Mouse (Mus musculus) heart, adult 2 months (tissue): ENCODE measurements around the gene Gtpbp10. TPM values are rescaled to one million over a fixed set of nuclear protein-coding genes. Genes with fewer than 3 reads are reported as not detected.
A peak's percentile ranks its signal among the peaks of the same experiment; 100 is the strongest.

Source experiments
- DNase-seq, 2 experiments: peaks; one replicate each; pipeline ENCODE4 v3.0.0; 2021
- H3K27ac ChIP-seq: fragments of 200-600 bp; 2 replicates; pipeline ENCODE4 v1.8.1; 2022
- H3K27me3 ChIP-seq: fragments of 200-500 bp; 2 replicates; pipeline ENCODE4 v1.6.1; 2012; ENCODE audit warnings: mild to moderate bottlenecking, low read length, inconsistent platforms, mixed read lengths; ENCODE audit not compliant: control insufficient read depth, insufficient read depth
- H3K36me3 ChIP-seq: fragments of 200-500 bp; 2 replicates; pipeline ENCODE4 v1.6.1; 2012; ENCODE audit warnings: low read length, inconsistent platforms; ENCODE audit not compliant: control insufficient read depth, insufficient read depth
- H3K4me1 ChIP-seq: fragments of 200-500 bp; 2 replicates; pipeline ENCODE4 v1.6.1; 2011; ENCODE audit warnings: low read length; ENCODE audit not compliant: control insufficient read depth, insufficient read depth
- H3K4me3 ChIP-seq: fragments of 200-600 bp; 2 replicates; pipeline ENCODE4 v1.8.1; 2022
- H3K79me2 ChIP-seq: fragments of 200-500 bp; replicated peaks from 2 replicates; pipeline ENCODE4 v1.6.1; 2012; ENCODE audit warnings: mild to moderate bottlenecking, inconsistent platforms, low read length, moderate library complexity, mixed read lengths; ENCODE audit not compliant: control insufficient read depth, insufficient read depth
- H3K9ac ChIP-seq: fragments of 200-500 bp; 2 replicates; pipeline ENCODE4 v1.6.1; 2012; ENCODE audit warnings: low read depth, mild to moderate bottlenecking, control low read depth, inconsistent platforms, low read length, mixed read lengths
- CTCF ChIP-seq: fragments of 200-600 bp; IDR thresholded peaks from 2 replicates; pipeline ENCODE4 v1.8.1; 2022; ENCODE audit warnings: antibody characterized with exemption, mild to moderate bottlenecking, moderate library complexity
- EP300 ChIP-seq: fragments of 200-500 bp; IDR thresholded peaks from 2 replicates; pipeline ENCODE4 v1.6.1; 2011; ENCODE audit warnings: low read depth, low read length, control low read depth; ENCODE audit not compliant: insufficient read depth
- POLR2A ChIP-seq: fragments of 200-500 bp; IDR thresholded peaks from 2 replicates; pipeline ENCODE4 v1.6.1; 2011; ENCODE audit warnings: mild to moderate bottlenecking, low read depth, low read length, control low read depth; ENCODE audit not compliant: insufficient read depth
- WGBS: fragments of 180-500 bp; shearing (Covaris S2); methylation state at CpG from one replicate; pipeline ENCODE4 v1.1.7; 2018; 5-methylcytosine and 5-hydroxymethylcytosine counted together
- intact Hi-C: fragments of 180-260 bp; cut with DNase I; formaldehyde crosslinking; loops from one replicate; pipeline ENCODE4 v1.15.1; 2025
- polyA plus RNA-seq: library from polyadenylated mRNA; depleted of rRNA; stranded (reverse); fragments of >200 nt; gene quantifications from 2 replicates; pipeline ENCODE4 v1.2.3, GENCODE M21; 2012; rRNA removed
- total RNA-seq, 2 experiments: library from RNA; stranded (reverse); gene quantifications; 2 replicates each; pipeline ENCODE4 v1.2.3; 2021

The Gtpbp10 gene
- total and polyA plus RNA-seq, 3 experiments: 4.3 to 11.4 (median 9.6) TPM

DNA sequence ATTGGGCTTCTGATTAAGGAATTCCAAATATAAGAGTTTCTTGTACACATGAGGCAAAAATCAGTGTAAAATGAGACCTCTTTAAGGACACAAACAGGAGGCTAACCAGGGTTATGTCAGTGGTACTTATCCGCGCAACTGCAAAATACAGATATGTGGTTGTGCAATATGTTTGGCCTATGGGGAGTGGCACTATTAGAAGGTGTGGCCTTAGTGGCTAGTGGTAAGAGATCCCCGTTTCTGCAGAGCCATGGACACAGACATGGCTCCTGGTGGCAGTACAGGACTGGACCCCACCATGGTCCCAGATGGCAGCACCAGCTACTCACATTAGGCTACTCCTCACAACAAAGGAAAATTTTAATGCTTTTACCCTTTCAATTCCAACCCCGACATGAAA lies 64.3 kb downstream of the Gtpbp10 start:
- Histone ChIP-seq H3K9ac (no peak overlapping the region), H3K79me2 (no peaks in the 10 kb centered on the region), H3K4me1 (no peaks in the 10 kb centered on the region), H3K27ac (no peak overlapping the region), H3K27me3 (no peaks in the 10 kb centered on the region), H3K36me3 (no peaks in the 10 kb centered on the region), H3K4me3 (no peak overlapping the region)
- TF ChIP-seq POLR2A (no peak), EP300 (no peak), CTCF (no peak)
- intact Hi-C loops: no loop called here
- WGBS: 78% methylated on average over 4 of the region's 4 CpGs
- DNase-seq: no peak

DNA sequence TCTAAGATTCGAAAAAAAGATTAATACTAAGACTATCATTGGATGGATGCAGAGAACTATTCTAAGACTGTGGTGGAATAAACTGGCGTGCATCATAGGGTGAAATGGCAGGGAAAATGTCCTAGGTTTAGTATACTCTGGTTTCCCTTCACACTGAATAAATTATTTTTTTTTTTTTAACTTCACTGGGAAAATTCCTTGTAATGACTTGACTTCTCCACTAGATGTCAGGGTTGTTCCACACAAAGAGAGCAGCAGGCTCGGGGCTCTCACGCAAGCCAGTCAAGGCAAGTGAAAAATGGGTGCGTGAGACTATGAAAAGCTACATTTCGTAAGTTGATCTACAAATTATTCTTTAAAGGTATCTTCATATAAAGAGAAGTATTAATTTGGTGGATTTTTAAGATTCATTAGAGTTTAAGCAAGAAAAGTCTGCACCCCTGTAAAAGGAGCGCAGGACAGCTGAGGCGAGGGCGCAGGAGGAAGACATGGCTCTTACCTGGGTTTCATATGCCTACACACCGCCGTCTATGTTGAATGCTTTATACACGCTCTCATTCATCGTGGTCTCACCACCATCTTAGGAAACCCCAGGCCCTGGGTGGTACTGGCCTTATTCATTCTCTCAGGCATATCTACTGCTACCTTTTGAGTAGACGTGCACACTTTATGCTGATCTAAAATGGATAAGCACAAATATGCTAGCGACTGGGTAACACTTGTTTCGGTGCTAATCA lies 64.9 kb downstream of the Gtpbp10 start:
- Histone ChIP-seq H3K4me3 (no peak overlapping the region), H3K9ac (no peak overlapping the region), H3K79me2 (no peaks in the 10 kb centered on the region), H3K4me1 (no peaks in the 10 kb centered on the region), H3K36me3 (no peaks in the 10 kb centered on the region), H3K27ac (no peak overlapping the region), H3K27me3 (no peaks in the 10 kb centered on the region)
- DNase-seq: no peak
- WGBS: 40% methylated on average over 16 of the region's 16 CpGs
- intact Hi-C loops: loop anchor here (1.0 kb wide), 1 partner anchor 255 kb away; the partner anchor contains the start of gene Steap1
- TF ChIP-seq EP300: 0 out of 2 replicates have a peak, but pooled peaks have one; percentile 37
- TF ChIP-seq POLR2A: no peak
- peak; percentile 98 for TF ChIP-seq CTCF

DNA sequence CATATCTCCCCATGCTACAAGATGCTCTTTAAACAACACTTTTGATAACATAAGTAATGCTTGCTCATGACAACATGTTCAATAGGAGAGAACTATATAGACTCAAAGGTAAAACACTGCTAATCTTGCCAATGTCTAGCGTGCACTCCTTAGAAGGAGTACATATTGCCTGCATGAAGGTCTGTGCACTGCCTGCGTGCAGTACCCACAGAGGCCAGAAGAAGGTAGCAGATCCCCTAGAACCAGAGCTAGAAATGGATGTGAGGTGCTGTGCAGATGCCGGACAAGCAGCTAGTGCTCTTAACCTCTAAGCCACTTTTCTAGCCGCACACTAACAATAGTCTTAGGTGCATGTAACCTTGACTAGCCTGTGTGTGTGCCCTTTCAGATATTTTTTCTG lies 67.2 kb downstream of the Gtpbp10 start:
- H3K27me3 ChIP-seq: no peaks in the 10 kb centered on the region
- H3K36me3 ChIP-seq: no peaks in the 10 kb centered on the region
- H3K4me3 ChIP-seq: no peak overlapping the region
- 94% methylated on average over 4 of the region's 4 CpGs for WGBS
- no peak for TF ChIP-seq CTCF
- TF ChIP-seq EP300: no peak
- TF ChIP-seq POLR2A: no peak
- no peaks in the 10 kb centered on the region for H3K4me1 ChIP-seq
- intact Hi-C loops: no loop called here
- DNase-seq: no peak
- H3K9ac ChIP-seq: no peak overlapping the region
- no peak overlapping the region for H3K27ac ChIP-seq
- H3K79me2 ChIP-seq: no peaks in the 10 kb centered on the region

Other genes starting within 250 kb of the Gtpbp10 start
- gene Cdk14, start 139.2 kb downstream of the Gtpbp10 start, total RNA-seq: 1 to 10 TPM; 7.6 to 8.1 TPM
- gene Cdk14, start 139.2 kb downstream of the Gtpbp10 start, polyA plus RNA-seq: 2.7 and 3.6 TPM in 2 replicates
- not detected for gene 1700015F17Rik, start 80.4 kb downstream of the Gtpbp10 start, total RNA-seq
- not detected in 2 replicates for gene 1700015F17Rik, start 80.4 kb downstream of the Gtpbp10 start, polyA plus RNA-seq
- gene Cldn12, start 44.6 kb downstream of the Gtpbp10 start, total RNA-seq: 10 to 100 TPM; 15.6 to 23.4 TPM
- gene Cldn12, start 44.6 kb downstream of the Gtpbp10 start, polyA plus RNA-seq: 14.6 and 29.8 TPM in 2 replicates
- gene Gm8773, start 14.3 kb upstream of the Gtpbp10 start, total RNA-seq: not detected
- 0.08 TPM in 1 of 2 replicates, not detected in the other for gene Gm8773, start 14.3 kb upstream of the Gtpbp10 start, polyA plus RNA-seq
- under 1 TPM; 0.37 to 0.89 TPM for gene Cfap69, start 104.7 kb upstream of the Gtpbp10 start, total RNA-seq
- gene Cfap69, start 104.7 kb upstream of the Gtpbp10 start, polyA plus RNA-seq: 0.49 and 0.50 TPM in 2 replicates
- gene Steap2, start 135.0 kb upstream of the Gtpbp10 start, total RNA-seq: under 1 TPM; 0.44 to 0.52 TPM
- 1.00 and 1.2 TPM in 2 replicates for gene Steap2, start 135.0 kb upstream of the Gtpbp10 start, polyA plus RNA-seq
- gene Steap1, start 189.8 kb upstream of the Gtpbp10 start, total RNA-seq: not detected
- 0.33 TPM in 1 of 2 replicates, not detected in the other for gene Steap1, start 189.8 kb upstream of the Gtpbp10 start, polyA plus RNA-seq